Mouse (Mus musculus): Measurements from ENCODE around the gene Scap. TPM values are rescaled to one million over a fixed set of nuclear protein-coding genes. Genes with fewer than 3 reads are reported as not detected.
A peak's percentile ranks its signal among the peaks of the same experiment; 100 is the strongest.
"Not testable (repeated sequence)": the region's sequence is repeated elsewhere in the genome, so short reads cannot be mapped to it uniquely, and the experiment has no call there.

Gene Scap
- total RNA-seq, 1 experiment from 2014 or later = 151 TPM

- DNase-seq = no peak
Observed at GRCm38 (mm10) chr9:110388011-110388410, 54.9 kb downstream of the Scap start.

DNA sequence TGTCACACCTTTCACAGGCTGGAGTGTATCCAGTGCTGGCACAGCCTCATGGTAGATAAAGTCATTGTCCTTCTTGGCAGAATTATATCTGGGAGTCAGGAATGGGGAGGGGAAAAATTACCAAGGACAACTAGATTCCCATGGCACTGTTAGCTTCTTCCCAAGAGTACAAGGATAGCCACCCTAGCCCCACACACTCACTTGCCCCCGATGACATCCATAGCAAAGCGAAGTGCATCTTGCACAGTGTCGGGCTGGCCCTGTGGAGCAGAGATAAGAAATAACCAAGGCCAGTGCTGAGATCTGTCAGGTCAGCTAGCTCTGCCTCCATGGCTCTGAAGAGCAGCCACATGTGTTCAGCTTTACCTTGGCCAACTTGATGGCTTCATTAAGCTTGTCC is 57.8 kb downstream of the Scap start:
- DNase-seq = no peak

DNA sequence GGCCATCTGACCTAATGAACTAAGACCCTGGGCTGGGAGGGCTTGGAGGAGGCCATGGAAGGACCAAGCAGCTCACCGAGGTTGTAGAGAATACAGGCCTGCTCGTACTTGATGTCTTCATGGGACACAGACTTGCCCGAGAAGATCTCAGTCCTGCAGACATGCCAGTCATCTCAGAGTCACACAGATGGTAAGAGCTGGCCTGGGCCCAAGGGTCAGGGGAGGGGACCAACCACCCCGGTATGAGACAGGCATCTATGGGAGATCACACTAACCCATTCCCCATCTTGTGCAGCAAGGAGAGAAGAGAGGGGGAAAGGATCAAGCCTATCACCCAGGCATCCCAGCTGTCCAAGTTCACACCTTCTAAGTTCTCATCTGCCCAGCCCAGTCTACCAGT is 60.2 kb downstream of the Scap start:
- DNase-seq = no peak

DNA sequence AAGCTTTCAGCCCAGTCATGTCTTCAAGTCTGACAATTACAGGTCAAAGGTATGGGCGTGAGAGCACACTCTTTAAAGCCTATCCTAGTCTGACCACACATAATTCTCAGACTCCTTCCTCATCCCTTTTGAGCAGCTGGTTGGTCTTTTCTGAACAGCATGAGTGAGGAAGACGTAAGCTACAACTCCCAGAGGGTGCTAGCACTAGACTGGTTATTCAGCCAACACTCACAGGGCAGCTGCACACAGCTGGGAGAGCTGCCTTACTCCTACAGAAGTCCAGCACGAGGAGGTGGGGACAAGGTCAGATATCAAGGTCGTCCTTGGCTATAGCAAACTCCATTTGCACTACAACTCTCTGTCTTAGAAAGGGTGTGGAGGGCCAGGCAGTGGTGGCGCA is 67.6 kb downstream of the Scap start:
- no peak for DNase-seq

DNA sequence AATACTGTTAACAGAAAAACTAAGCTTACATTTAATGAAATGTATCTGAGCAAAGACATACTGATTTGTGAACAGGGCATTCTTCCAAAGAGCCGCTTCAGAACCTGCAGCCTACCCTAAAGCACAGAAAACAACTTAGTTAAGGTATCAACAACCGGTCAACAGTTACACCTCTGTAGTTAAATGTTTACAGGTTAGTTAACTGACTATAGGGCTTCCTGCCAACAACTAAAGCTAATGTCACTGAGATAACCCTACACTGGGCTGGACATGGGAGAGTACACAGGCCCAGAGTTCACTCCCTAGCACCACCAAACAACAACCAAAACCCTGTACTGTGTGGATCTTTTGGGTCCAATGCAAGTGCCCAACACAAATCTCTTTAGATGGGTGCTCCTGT is 69.6 kb downstream of the Scap start:
- DNase-seq = no peak

DNA sequence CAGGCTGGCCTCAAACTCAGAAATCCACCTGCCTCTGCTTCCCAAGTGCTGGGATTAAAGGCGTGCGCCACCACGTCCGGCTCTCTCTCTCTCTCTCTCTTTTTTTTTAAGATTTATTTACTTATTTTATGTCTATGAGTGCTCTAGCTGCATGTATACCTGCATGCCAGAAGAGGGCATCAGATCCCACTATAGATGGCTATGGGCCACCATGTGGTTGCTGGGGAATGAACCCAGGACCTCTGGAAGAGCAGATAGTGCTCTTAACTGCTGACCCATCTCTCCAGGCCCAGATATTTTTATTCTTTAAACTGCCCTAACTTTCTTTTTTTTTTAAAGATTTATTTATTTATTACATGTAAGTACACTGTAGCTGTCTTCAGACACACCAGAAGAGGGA is 70.2 kb downstream of the Scap start:
- DNase-seq = not testable (repeated sequence)

DNA sequence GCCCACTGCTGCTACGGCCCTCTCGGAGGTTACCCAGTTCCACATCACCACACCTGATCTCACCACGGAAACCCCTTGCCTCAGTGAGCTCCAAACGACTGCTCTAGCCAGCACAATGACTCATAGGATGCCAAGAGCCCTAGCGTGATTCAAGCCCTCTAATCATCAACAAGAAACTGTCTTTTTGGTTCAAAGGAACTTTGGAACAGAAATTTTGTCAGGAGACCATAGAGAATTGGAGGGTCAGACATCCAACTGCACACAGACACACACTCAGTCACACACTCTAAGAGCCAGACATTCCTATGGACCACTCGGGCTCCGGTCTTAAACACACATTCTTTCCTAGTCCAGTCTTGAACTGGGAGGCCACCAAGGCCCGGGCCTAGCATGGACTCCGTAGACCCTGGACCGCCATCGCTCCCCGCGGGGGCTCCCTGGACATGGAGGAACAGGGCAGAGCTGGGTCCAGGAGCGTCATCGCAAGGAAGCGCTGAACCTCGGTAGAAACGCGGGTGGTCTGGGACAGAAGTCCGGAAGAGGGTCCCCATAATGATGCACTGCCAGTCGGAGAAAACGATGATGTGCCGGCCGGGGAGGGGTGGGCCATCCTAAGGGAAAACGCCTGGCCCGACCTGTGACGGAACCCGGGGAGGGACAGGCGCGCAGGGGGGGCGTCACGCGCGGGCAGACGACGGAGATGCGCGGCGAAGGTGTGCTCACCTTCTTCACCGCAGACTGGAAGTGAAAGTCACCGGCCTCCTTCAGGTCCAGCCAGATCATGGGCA is 74.4 kb downstream of the Scap start:
- peak; percentile 28 for DNase-seq

- DNase-seq = peak; percentile 97
Observed at GRCm38 (mm10) chr9:110408099-110408773, 75.1 kb downstream of the Scap start, which contains the start of gene Ptpn23. Gene Ptpn23 (minus strand): TSS chr9:110408213.

DNA sequence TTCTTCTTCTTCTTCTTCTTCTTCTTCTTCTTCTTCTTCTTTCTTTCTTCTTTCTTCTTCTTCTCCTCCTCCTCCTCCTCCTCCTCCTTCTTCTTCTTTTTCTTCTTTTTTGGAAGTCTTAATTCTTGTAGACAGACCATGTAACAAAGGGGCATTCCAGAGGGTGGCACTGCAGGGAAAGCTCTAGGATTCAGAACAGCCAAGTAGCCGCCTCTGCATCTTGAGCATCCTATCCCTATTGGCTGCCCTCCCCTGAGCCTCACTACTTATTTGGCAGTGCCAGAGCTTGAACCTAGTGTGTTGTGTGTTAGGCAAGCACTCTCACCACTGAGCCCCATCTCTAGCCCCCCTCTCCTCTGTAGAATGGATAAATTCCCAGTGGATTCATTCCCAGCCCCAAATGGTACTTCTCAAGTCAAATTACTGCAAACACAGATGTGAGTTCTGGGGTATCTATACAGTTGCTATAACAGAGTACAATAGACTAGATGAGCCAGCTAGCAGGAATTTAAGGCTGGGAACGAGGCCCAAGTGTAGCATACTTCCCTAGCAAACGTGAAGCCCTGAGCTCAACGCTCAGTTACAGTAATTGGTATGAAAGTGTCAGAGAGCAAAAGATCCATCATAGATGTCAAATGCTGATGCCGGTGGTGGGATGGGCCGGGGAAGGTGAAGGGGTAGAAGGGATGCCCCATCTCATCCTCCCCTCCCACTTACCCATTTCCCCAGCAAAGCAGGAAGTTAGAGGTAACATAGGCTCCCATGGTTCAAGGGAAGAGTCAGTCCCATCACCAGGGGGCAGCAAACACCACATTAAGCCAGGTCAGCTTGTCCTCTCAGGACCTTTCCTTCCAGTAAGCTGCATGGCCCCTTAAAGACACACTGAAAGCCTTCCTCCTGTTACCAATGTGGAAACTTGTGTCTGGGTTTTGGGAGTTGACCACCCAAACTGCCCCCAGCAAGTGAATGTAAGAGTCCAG is 78.1 kb downstream of the Scap start:
- peak; percentile 80 for DNase-seq

GRCm38 (mm10) chr9:110412926-110413325 is 79.8 kb downstream of the Scap start:
- DNase-seq = no peak

DNA sequence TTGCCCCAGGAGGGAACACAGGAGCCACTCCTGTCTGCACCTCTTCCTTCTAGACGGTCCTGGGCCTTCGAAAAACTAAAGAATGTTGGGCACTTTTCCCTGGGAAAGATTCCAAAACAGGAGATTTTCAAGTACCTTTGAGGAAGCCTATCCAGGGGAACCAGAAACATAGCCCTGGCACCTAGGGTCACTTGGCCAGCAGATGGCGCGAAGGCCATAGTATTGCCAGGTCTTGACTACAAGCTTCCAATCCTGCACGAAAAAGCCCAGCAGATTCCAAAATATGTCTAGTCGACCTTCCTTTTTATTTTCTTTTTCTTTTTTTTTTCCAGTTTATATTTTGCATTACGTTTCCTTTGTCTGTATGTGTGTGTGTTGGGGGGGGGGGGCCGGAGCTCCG is 80.7 kb downstream of the Scap start:
- DNase-seq = peak; percentile 45

DNA sequence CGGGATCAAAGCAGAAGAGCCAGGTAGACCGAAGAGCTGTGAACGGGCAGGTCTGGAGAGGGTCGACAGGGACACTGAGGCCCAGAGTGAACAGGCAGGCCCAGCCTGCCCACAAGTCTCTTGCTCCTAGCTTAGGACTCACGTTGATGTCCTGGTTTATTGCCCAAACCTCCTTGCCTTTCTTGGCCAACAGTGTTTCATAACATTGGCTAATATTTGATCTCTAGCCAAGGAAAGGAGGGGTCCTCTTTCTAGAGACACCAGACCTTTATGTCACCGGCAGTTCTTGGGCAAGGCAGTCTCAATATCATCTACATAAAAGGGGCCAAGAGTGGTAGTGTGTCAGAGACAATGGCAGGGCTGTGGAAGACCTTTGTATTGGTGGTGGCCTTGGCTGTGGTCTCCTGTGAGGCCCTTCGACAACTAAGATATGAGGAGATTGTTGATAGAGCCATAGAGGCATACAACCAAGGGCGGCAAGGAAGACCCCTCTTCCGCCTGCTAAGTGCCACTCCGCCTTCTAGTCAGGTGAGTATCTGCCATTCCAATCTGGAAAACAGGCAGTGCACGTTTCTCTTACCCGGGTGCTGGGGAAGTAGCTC is 86.5 kb downstream of the Scap start, which contains the start of gene Ngp:
Gene Ngp (plus strand): TSS at position 237 of the 602 bp plus-strand sequence.
- no peak for DNase-seq

- no peak for DNase-seq
Observed at GRCm38 (mm10) chr9:110431241-110431640, 98.2 kb downstream of the Scap start.

GRCm38 (mm10) chr9:110433045-110433444 is 100.0 kb downstream of the Scap start:
- no peak for DNase-seq

Other genes starting within 250 kb of the Scap start
- 62.0 and 67.1 TPM in 2 replicates for gene Smarcc1, start 215.6 kb upstream of the Scap start, total RNA-seq (2021)
- 96.3 and 116 TPM in 2 replicates for gene Dhx30, start 215.5 kb upstream of the Scap start, total RNA-seq (2021)
- 23.1 and 26.6 TPM in 2 replicates for gene Cspg5, start 89.5 kb upstream of the Scap start, total RNA-seq (2021)
- 8.1 and 10.1 TPM in 2 replicates for gene Elp6, start 28.1 kb upstream of the Scap start, total RNA-seq (2021)
- 72.2 and 89.7 TPM in 2 replicates for gene Ptpn23, start 74.9 kb downstream of the Scap start, total RNA-seq (2021)
- not detected in 2 replicates for gene Ngp, start 86.5 kb downstream of the Scap start, total RNA-seq (2021)
- 11.9 and 12.1 TPM in 2 replicates for gene Klhl18, start 143.4 kb downstream of the Scap start, total RNA-seq (2021)
- 0.71 and 1.2 TPM in 2 replicates for gene Kif9, start 143.7 kb downstream of the Scap start, total RNA-seq (2021)
- gene Setd2, start 199.3 kb downstream of the Scap start, total RNA-seq (2021) = 93.7 and 94.5 TPM in 2 replicates

Data from adrenal gland, postnatal 25 days (tissue).